Mouse (Mus musculus) c-Kit-positive CD71-positive TER-119-positive erythroid progenitor cells, embryonic 14.5 days (primary cell): Measurements from ENCODE around the gene Olfr545.

ENCODE experiments used
- DNase-seq: peaks from one replicate; pipeline ENCODE4 v3.0.0-alpha.2; 2013; ENCODE audit warnings: low spot score

The Olfr545 gene

GRCm38 (mm10) chr7:102478926-102479325, 20.4 kb downstream of the Olfr545 start:
- DNase-seq: no peak

- no peak for DNase-seq
These were observed 20.9 kb downstream of the Olfr545 start for GRCm38 (mm10) chr7:102478425-102478824.

DNA sequence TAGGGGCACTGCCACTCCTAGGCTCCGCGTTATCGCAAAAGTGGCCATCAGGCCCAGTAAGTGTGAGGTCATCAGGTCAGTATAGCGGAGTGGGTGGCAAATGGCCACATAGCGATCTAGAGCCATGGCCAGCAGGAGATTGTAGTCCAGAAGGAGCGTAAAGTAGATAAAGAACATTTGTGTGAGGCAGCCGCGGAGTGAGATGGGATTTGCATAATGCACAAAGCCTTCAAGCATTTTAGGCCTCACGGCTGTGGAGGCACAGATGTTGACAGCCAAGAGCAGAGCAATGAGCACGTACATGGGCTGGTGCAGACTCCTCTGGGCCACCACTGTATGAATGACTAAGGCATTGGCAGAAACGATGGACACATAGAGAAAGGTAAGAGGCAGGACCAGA, 22.0 kb downstream of the Olfr545 start:
- DNase-seq: no peak

DNA sequence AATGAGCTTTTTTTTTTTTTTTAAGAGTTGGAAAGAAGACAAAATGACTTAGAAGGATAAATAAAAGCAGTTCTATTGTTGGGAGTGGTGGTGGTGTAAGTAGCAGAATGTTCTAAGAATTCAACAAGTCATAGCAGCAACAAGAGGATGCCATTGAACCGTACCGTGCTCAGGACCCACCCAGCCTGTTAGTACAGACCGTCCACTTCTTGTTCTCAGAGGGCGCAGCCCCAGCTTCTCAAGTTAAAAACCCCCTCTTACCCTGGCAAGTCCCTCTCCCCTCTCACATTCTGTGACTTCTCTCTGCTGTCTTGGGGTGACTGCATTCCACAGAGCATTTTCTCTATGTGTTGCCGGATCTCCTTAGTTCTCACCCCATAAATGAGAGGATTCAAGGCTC, 22.8 kb downstream of the Olfr545 start:
- DNase-seq: no peak

GRCm38 (mm10) chr7:102472675-102473074, 26.7 kb downstream of the Olfr545 start:
- DNase-seq: no peak

DNA sequence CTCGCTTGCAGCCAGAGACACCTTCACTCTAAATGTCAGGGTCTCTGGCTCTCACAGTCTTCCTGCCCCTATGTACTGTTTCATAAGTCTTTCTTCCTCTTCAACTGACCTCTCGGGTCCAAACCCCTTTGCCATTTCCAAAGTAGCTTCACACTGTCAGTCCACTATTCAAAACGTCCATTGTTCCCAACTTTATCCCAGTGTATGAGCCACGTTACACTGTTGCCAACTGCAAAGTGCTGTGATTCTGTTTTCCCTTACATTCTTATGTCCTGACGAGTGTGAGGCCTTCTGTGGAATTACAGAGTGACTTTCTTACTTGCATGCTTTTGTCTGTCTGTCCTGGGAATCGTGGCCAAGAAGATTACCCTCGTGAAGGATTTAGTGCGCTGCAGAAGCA, 31.8 kb downstream of the Olfr545 start:
- DNase-seq: no peak

GRCm38 (mm10) chr7:102458618-102459380, 40.6 kb downstream of the Olfr545 start:
- DNase-seq: no peak

- no peak for DNase-seq
These were observed 52.9 kb downstream of the Olfr545 start for GRCm38 (mm10) chr7:102446438-102446837.

- DNase-seq: peak; percentile 77
These were observed 55.1 kb downstream of the Olfr545 start for GRCm38 (mm10) chr7:102444301-102444700.

- no peak for DNase-seq
These were observed 56.9 kb downstream of the Olfr545 start for GRCm38 (mm10) chr7:102442432-102442831.

- peak; percentile 98 for DNase-seq
These were observed 57.5 kb downstream of the Olfr545 start, which contains the start of gene Rrm1 for GRCm38 (mm10) chr7:102441657-102442391. Gene Rrm1 (plus strand): TSS chr7:102441695.
